Mouse (Mus musculus): ENCODE data around the gene Pou2f2.

DNA sequence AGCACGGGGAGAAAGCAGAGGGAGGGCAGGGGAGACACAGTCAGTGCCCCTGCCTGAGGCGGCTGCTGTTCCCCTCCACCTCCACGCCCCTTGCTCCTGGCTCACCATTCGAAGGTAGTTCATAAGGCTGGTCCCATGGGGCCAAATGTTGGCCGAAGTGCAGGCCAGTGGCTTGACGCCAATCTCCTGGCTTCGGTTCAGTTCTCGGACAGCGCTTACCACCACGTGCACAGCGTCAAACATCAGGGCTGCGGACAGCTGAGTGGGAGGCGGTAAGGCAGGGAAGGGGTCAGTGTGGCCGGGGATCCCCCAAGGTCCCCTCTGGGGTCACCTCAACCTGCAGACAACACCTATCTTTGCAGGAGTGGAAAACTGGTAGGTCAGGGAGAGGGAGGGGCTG, 120.7 kb downstream of the Pou2f2 start:
- TF ChIP-seq POLR2A (IDR thresholded peaks at IDR 0.05; ENCODE audit: borderline replicate concordance, control insufficient read depth, low read depth, low read length) (no peak), CTCF (IDR thresholded peaks at IDR 0.05; ENCODE audit: control insufficient read depth, insufficient read depth, low read length) (no peak)
